Mouse (Mus musculus): ENCODE measurements at regions not wholly inside any gene's neighbourhood (a gene's known extent, or its start where the extent isn't known, plus 50 kb on each side); places are given as distances from the start of the nearest gene placed in this dataset.
A peak's percentile ranks its signal among the peaks of the same experiment; 100 is the strongest.

- TF ChIP-seq CTCF (IDR thresholded peaks at IDR 0.05) = no peak
- TF ChIP-seq EP300 (IDR thresholded peaks at IDR 0.05) = peak; percentile 77; the same call in 1 of the 2 replicates
Observed at GRCm38 (mm10) chr2:45244491-45244890, 127.3 kb upstream of the Zeb2 start.

Data from lung, postnatal 0 days (tissue).